Mouse (Mus musculus): ENCODE measurements at regions not wholly inside any gene's neighbourhood (a gene's known extent, or its start where the extent isn't known, plus 50 kb on each side); places are given as distances from the start of the nearest gene placed in this dataset.

DNA sequence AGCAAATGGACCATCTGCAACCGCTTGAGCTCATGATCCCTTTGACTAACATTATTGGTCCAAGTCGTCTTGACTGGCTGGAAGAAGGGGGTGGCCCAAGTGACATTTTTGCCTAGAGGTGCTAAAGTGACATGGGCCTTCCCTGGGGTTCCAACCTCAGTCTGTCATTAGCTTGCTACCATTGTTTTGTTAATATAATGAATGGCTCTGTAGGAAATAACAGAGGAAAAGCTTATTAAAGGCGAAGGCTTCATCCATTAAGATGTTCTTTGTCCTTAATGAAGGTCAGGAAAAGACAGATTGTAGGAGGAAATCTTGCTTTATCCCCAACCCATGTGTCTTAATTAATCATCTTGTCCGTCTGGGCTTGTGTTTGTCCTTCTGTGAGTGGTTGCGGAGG lies 69.1 kb upstream of the Gm10260 start:
- no peak for TF ChIP-seq CTCF (IDR thresholded peaks at IDR 0.05; ENCODE audit: low read depth, low read length)
- TF ChIP-seq POLR2A (IDR thresholded peaks at IDR 0.05; ENCODE audit: insufficient read depth, low read length): no peak
- TF ChIP-seq EP300 (IDR thresholded peaks at IDR 0.05; ENCODE audit: insufficient read depth, low read depth, low read length): no peak
